Comparison of ENCODE assay signal across 12 mouse cellular contexts in genomic region chr13:46587717-46588289, GRCm38 (mm10).
"Had no signal": no experiment of that assay in that cellular context is flagged by ENCODE, and none has a peak within 500 bp of the region (broad histone marks: within the 10 kb centered on the region; RNA-seq: fewer than 3 reads in every experiment).

No protein-coding gene starts in this region.

- H3K27me3 ChIP-seq: limb, embryonic 13.5 days; midbrain, embryonic 12.5 days; neural tube, embryonic 13.5 days; stomach, embryonic 15.5 days had no signal

- H3K9ac ChIP-seq: limb, embryonic 13.5 days; liver, embryonic 14.5 days; midbrain, embryonic 12.5 days; neural tube, embryonic 13.5 days; stomach, embryonic 15.5 days had no signal

- H3K9me3 ChIP-seq: limb, embryonic 13.5 days; midbrain, embryonic 12.5 days; neural tube, embryonic 13.5 days; stomach, embryonic 15.5 days had no signal

- H3K4me2 ChIP-seq: limb, embryonic 13.5 days; midbrain, embryonic 12.5 days; neural tube, embryonic 13.5 days; stomach, embryonic 15.5 days had no signal

- H3K27ac ChIP-seq: kidney, postnatal 0 days; limb, embryonic 13.5 days; liver, embryonic 14.5 days; midbrain, embryonic 12.5 days; neural tube, embryonic 13.5 days; stomach, embryonic 15.5 days had no signal

- DNase-seq: kidney, postnatal 36 days; left cerebral cortex, postnatal 4 days; lung, adult 18-20 months; right cerebral cortex, postnatal 14 days; thymus, adult 2 months; thymus, postnatal 4 days had no signal

- H3K4me3 ChIP-seq: limb, embryonic 13.5 days; midbrain, embryonic 12.5 days; neural tube, embryonic 13.5 days; stomach, embryonic 15.5 days had no signal

- H3K4me1 ChIP-seq: limb, embryonic 13.5 days; neural tube, embryonic 13.5 days; stomach, embryonic 15.5 days had no signal

- H3K36me3 ChIP-seq: limb, embryonic 13.5 days; midbrain, embryonic 12.5 days; neural tube, embryonic 13.5 days; stomach, embryonic 15.5 days had no signal
